In the genomic region with DNA sequence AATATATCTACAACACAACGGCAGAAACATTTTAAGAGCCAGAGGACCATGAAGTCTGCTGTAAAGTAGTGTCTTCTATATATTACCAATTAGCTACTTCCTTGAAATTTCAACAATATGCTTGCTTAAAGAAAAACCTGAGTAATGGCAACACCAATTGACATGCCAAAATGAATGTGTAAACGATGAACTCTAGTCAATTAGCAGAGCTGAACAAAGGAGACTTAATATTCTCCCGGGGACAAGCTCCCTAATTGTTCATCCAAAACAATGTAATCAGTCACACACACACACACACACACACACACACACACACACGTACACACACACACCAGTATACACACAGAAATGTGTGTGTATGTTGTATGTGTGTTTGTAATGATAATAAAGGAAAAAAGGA, we compare ENCODE assay signal across 24 mouse cellular contexts.
"Had no signal": no experiment of that assay in that cellular context is flagged by ENCODE, and none has a peak within 500 bp of the region (broad histone marks: within the 10 kb centered on the region; RNA-seq: fewer than 3 reads in every experiment).

No protein-coding gene starts in this region.

- H3K36me3 ChIP-seq: heart, embryonic 13.5 days; heart, embryonic 15.5 days; hindbrain, embryonic 13.5 days; hindbrain, embryonic 15.5 days; limb, embryonic 10.5 days; limb, embryonic 12.5 days; liver, embryonic 13.5 days; liver, embryonic 15.5 days had no signal

- H3K4me2 ChIP-seq: heart, embryonic 11.5 days; heart, embryonic 13.5 days; heart, embryonic 15.5 days; hindbrain, embryonic 13.5 days; hindbrain, embryonic 15.5 days; limb, embryonic 12.5 days; liver, embryonic 11.5 days; liver, embryonic 13.5 days; liver, embryonic 15.5 days had no signal

- ATAC-seq: hindbrain, postnatal 0 days; intestine, embryonic 16.5 days had no signal

- H3K4me1 ChIP-seq: heart, embryonic 13.5 days; heart, embryonic 15.5 days; hindbrain, embryonic 13.5 days; hindbrain, embryonic 15.5 days; limb, embryonic 10.5 days; limb, embryonic 12.5 days; liver, embryonic 13.5 days; liver, embryonic 15.5 days had no signal

- H3K9ac ChIP-seq: heart, embryonic 13.5 days; heart, embryonic 15.5 days; hindbrain, embryonic 13.5 days; hindbrain, embryonic 15.5 days; limb, embryonic 12.5 days; liver, embryonic 13.5 days; liver, embryonic 15.5 days had no signal

- DNase-seq: gastrocnemius, postnatal 14 days; gastrocnemius, postnatal 36 days; heart, adult 11 months; heart, adult 2 months; heart, postnatal 14 days; heart, postnatal 36 days; kidney, adult 11 months; kidney, adult 8-10 months; kidney, postnatal 25 days; layer of hippocampus, postnatal 36 days; liver; liver, embryonic 13.5 days had no signal

- H3K9me3 ChIP-seq: heart, embryonic 13.5 days; heart, embryonic 15.5 days; hindbrain, embryonic 13.5 days; hindbrain, embryonic 15.5 days; limb, embryonic 10.5 days; limb, embryonic 12.5 days; liver, embryonic 13.5 days; liver, embryonic 15.5 days had no signal

- H3K27me3 ChIP-seq: heart, embryonic 13.5 days; heart, embryonic 15.5 days; hindbrain, embryonic 13.5 days; hindbrain, embryonic 15.5 days; limb, embryonic 12.5 days; liver, embryonic 13.5 days; liver, embryonic 15.5 days had no signal

- H3K27ac ChIP-seq: heart, adult 2 months; heart, embryonic 13.5 days; heart, embryonic 15.5 days; hindbrain, embryonic 13.5 days; hindbrain, embryonic 15.5 days; hindbrain, postnatal 0 days; layer of hippocampus, adult 2 months; limb, embryonic 10.5 days; limb, embryonic 12.5 days; liver, embryonic 13.5 days; liver, embryonic 15.5 days had no signal

- H3K4me3 ChIP-seq: heart, adult 2 months; heart, embryonic 13.5 days; heart, embryonic 15.5 days; hindbrain, embryonic 13.5 days; hindbrain, embryonic 15.5 days; layer of hippocampus, adult 2 months; limb, embryonic 10.5 days; limb, embryonic 12.5 days; liver, embryonic 13.5 days; liver, embryonic 15.5 days had no signal
